Mouse (Mus musculus): ENCODE measurements at regions not wholly inside any gene's neighbourhood (a gene's known extent, or its start where the extent isn't known, plus 50 kb on each side); places are given as distances from the start of the nearest gene placed in this dataset.
"Not testable (repeated sequence)": the region's sequence is repeated elsewhere in the genome, so short reads cannot be mapped to it uniquely, and the experiment has no call there.

- TF ChIP-seq EP300, CTCF (IDR thresholded peaks at IDR 0.05; ENCODE audit: low read depth): not testable (repeated sequence)
Measured at GRCm38 (mm10) chr16:15195931-15196330, 121.3 kb upstream of the Gm21897 start.
